ENCODE assay signal across 9 mouse cellular contexts in genomic region chr5:117242671-117243478, GRCm38 (mm10). TPM values are rescaled to one million over a fixed set of nuclear protein-coding genes. Genes with fewer than 3 reads are reported as not detected.
DNase-seq lines count a peak whose midpoint lies in the region; ATAC-seq lines count a peak whose summit lies in the region.
"Had no signal": no experiment of that assay in that cellular context is flagged by ENCODE, and none has a peak within 500 bp of the region (broad histone marks: within the 10 kb centered on the region; RNA-seq: fewer than 3 reads in every experiment).

No protein-coding gene starts in this region.

- H3K4me2 ChIP-seq in liver, embryonic 11.5 days = peak overlapping the region; percentile 32; the same call in 1 of the 2 replicates
- peak overlapping the region; percentile 45 for H3K4me2 ChIP-seq in embryonic facial prominence, embryonic 15.5 days (replicated peaks)
- H3K4me2 ChIP-seq: liver, embryonic 13.5 days had no signal

- H3K4me1 ChIP-seq in liver, embryonic 11.5 days (replicated peaks; ENCODE audit: control insufficient read depth, insufficient read depth, low read length) = no peaks in the 10 kb centered on the region; the same call in 1 of the 2 replicates
- peaks cover 19% of the 10 kb centered on the region for H3K4me1 ChIP-seq in embryonic facial prominence, embryonic 15.5 days
- peaks cover 17% of the 10 kb centered on the region for H3K4me1 ChIP-seq in limb, embryonic 10.5 days

- no peaks in the 10 kb centered on the region for H3K27me3 ChIP-seq in liver, embryonic 11.5 days (replicated peaks; ENCODE audit: control insufficient read depth, insufficient read depth, low read length)
- H3K27me3 ChIP-seq in embryonic facial prominence, embryonic 15.5 days = no peaks in the 10 kb centered on the region
- peaks cover 35% of the 10 kb centered on the region for H3K27me3 ChIP-seq in limb, embryonic 10.5 days (ENCODE audit: low read depth, poor library complexity, severe bottlenecking)
- H3K27me3 ChIP-seq: liver, embryonic 13.5 days had no signal

- H3K36me3 ChIP-seq in liver, embryonic 11.5 days (ENCODE audit: control insufficient read depth, insufficient read depth, low read length) = peaks cover 6% of the 10 kb centered on the region; the same call in 1 of the 2 replicates
- no peaks in the 10 kb centered on the region for H3K36me3 ChIP-seq in embryonic facial prominence, embryonic 15.5 days
- no peaks in the 10 kb centered on the region for H3K36me3 ChIP-seq in limb, embryonic 10.5 days

- H3K4me3 ChIP-seq in liver, embryonic 11.5 days (ENCODE audit: low read depth, low read length) = no peak overlapping the region
- peak overlapping the region; percentile 29 for H3K4me3 ChIP-seq in embryonic facial prominence, embryonic 15.5 days (replicated peaks)
- H3K4me3 ChIP-seq in limb, embryonic 10.5 days = peak overlapping the region; percentile 24
- H3K4me3 ChIP-seq: liver, embryonic 13.5 days had no signal

- H3K9me3 ChIP-seq in liver, embryonic 11.5 days (ENCODE audit: control insufficient read depth, low read length) = no peaks in the 10 kb centered on the region
- H3K9me3 ChIP-seq in embryonic facial prominence, embryonic 15.5 days (replicated peaks) = no peaks in the 10 kb centered on the region
- no peaks in the 10 kb centered on the region for H3K9me3 ChIP-seq in limb, embryonic 10.5 days (replicated peaks)
- H3K9me3 ChIP-seq: liver, embryonic 13.5 days had no signal

- DNase-seq in liver, embryonic 11.5 days (ENCODE audit: low spot score) = no peak
- DNase-seq in liver = no peak
- no peak for DNase-seq in limb, embryonic 10.5 days (ENCODE audit: low spot score)
- DNase-seq in right cerebral cortex, postnatal 14 days = peak; percentile 35
- no peak for DNase-seq in adrenal gland, adult 2 months
- no peak for DNase-seq in gastrocnemius, adult 18-20 months (ENCODE audit: low spot score)
- DNase-seq: liver, embryonic 13.5 days had no signal

- H3K9ac ChIP-seq in liver, embryonic 11.5 days (ENCODE audit: low read depth, low read length) = no peak overlapping the region
- H3K9ac ChIP-seq in embryonic facial prominence, embryonic 15.5 days = no peak overlapping the region
- H3K9ac ChIP-seq: liver, embryonic 13.5 days had no signal

- WGBS in liver, embryonic 11.5 days = 56% methylated on average over 22 of the region's 22 CpGs
- WGBS in embryonic facial prominence, embryonic 15.5 days = 30% methylated on average over 22 of the region's 22 CpGs
- WGBS in limb, embryonic 10.5 days = 26% methylated on average over 22 of the region's 22 CpGs

- no peak overlapping the region for H3K27ac ChIP-seq in liver, embryonic 11.5 days (ENCODE audit: low read depth, low read length)
- no peak overlapping the region for H3K27ac ChIP-seq in embryonic facial prominence, embryonic 15.5 days (replicated peaks)
- H3K27ac ChIP-seq in limb, embryonic 10.5 days = no peak overlapping the region
- H3K27ac ChIP-seq: liver, embryonic 13.5 days had no signal

- no peak for ATAC-seq in liver, embryonic 11.5 days (replicated peaks; ENCODE audit: low FRiP score)
- ATAC-seq in embryonic facial prominence, embryonic 15.5 days (ENCODE audit: insufficient number of reproducible peaks, low FRiP score, low TSS enrichment, low read depth) = no peak
- ATAC-seq in erythroblast, adult 5-6 weeks (replicated peaks; ENCODE audit: low FRiP score, poor library complexity, severe bottlenecking) = no peak

RNA-seq across cellular contexts. Expression of gene Pebp1, which starts 44.5 kb away (rescaled TPM):
- polyA plus RNA-seq in liver, embryonic 11.5 days (2014; fragmentation: Nextera tagmentation; extraction: Ambion mirVana) = 572 and 580 TPM in 2 replicates
- polyA plus RNA-seq in embryonic facial prominence, embryonic 15.5 days (2015; fragmentation: Nextera tagmentation; extraction: Ambion mirVana) = 714 and 731 TPM in 2 replicates
- polyA plus RNA-seq in limb, embryonic 10.5 days (2016; fragmentation: Nextera tagmentation; extraction: Ambion mirVana) = 922 and 1,037 TPM in 2 replicates
- 43.4 and 51.4 TPM in 2 replicates for total RNA-seq in erythroblast, adult 5-6 weeks (2015; ENCODE audit: low replicate concordance)
- total RNA-seq in erythroblast, adult 5-6 weeks (2017; ENCODE audit: low replicate concordance) = 11.4 and 17.4 TPM in 2 replicates
- 1,000 to 10,000 TPM; 1,220 to 1,287 TPM for total RNA-seq in adrenal gland, adult 2 months (2021)
- 2,538 and 3,200 TPM in 2 replicates for polyA plus RNA-seq in adrenal gland, adult 2 months (2012; rRNA removed)
- total RNA-seq in gastrocnemius, adult 18-20 months (2021) = 100 to 1,000 TPM; 335 to 380 TPM
